Mouse (Mus musculus): ENCODE measurements at regions not wholly inside any gene's neighbourhood (a gene's known extent, or its start where the extent isn't known, plus 50 kb on each side); places are given as distances from the start of the nearest gene placed in this dataset.

- TF ChIP-seq CTCF (IDR thresholded peaks at IDR 0.05; ENCODE audit: borderline replicate concordance, extremely low read depth, insufficient read depth, insufficient read length) (no peak), POLR2A (IDR thresholded peaks at IDR 0.05; ENCODE audit: borderline replicate concordance, extremely low read depth, insufficient read depth, insufficient read length, poor library complexity, severe bottlenecking) (no peak)
These were observed 345.7 kb upstream of the Zmiz1 start for GRCm38 (mm10) chr14:25113326-25113725.

All from brain, embryonic 14.5 days (tissue).